In the genomic region with DNA sequence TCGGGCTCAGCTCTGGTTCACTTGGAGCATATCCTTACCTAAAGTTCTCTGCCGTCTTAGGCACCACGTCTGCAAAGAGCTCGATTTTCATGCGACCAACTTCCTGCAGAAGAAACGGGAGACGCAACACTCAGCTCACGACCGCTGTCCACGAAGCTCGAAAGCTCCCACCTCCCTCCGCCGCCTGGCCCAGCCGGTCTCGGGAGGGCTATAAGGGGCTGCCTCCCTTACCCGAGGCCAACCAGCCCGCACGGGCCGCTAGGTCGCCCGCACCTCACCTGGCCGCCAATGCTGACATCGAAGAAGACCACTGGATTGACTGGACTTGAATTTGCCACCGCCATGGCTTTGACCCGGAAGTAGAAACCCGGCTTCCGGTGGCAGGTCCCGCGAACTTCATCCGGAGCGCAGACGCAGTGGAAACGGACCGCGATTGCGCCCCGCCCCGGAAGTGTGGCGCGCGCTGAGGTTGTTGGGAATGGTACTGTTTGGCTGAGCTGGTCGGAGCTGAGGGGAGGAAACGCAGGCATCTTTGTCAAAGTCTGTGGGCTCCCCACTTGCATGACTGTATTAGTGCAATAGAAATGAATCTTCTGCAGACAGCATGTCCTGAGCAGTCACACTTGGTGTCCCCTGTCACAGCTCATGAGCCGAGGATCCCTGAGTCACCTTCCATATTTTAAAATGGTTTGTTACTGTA, we compare ENCODE assay signal across 8 mouse cellular contexts. TPM values are rescaled to one million over a fixed set of nuclear protein-coding genes. Genes with fewer than 3 reads are reported as not detected.
DNase-seq lines count a peak whose midpoint lies in the region; ATAC-seq and TF ChIP-seq lines count a peak whose summit lies in the region.

Gene Ppih (minus strand): TSS at position 416 of the 700 bp plus-strand sequence.

- DNase-seq in ZHBTc4 (ENCODE audit: low read depth, low spot score): peak; percentile 97
- peak; percentile 97 for DNase-seq in gastrocnemius, adult 2 months
- peak; percentile 98 for DNase-seq in hindbrain, postnatal 0 days (ENCODE audit: low spot score)
- DNase-seq in left cerebral cortex, adult 2 months (ENCODE audit: extremely low spot score in 1 of 2, low spot score in 2 of 2): peak; percentile 95 to 97
- peak; percentile 96 to 97 for DNase-seq in right cerebral cortex, adult 2 months (ENCODE audit: low spot score in 2 of 2)
- DNase-seq in urinary bladder, postnatal 14 days (ENCODE audit: low spot score): peak; percentile 95

- peaks cover 16% of the 10 kb centered on the region for H3K36me3 ChIP-seq in hindbrain, postnatal 0 days (ENCODE audit: insufficient read depth, low read length)

- peak within 1 kb of the TSS; percentile 87 for H3K4me3 ChIP-seq in gastrocnemius, adult 2 months
- H3K4me3 ChIP-seq in hindbrain, postnatal 0 days (ENCODE audit: low read length): peak within 1 kb of the TSS; percentile 70
- peak within 1 kb of the TSS; percentile 75 for H3K4me3 ChIP-seq in left cerebral cortex, adult 2 months

- peak within 1 kb of the TSS; percentile 56 for H3K9ac ChIP-seq in hindbrain, postnatal 0 days (replicated peaks; ENCODE audit: low read length)

- H3K9me3 ChIP-seq in hindbrain, postnatal 0 days (ENCODE audit: low read length): no peaks in the 10 kb centered on the region

- H3K4me2 ChIP-seq in hindbrain, postnatal 0 days (ENCODE audit: low read depth, low read length): peak within 1 kb of the TSS; percentile 66

- H3K27ac ChIP-seq in gastrocnemius, adult 2 months: peak within 1 kb of the TSS; percentile 90
- peak within 1 kb of the TSS; percentile 91 for H3K27ac ChIP-seq in hindbrain, postnatal 0 days
- H3K27ac ChIP-seq in left cerebral cortex, adult 2 months: peak within 1 kb of the TSS; percentile 92

- H3K27me3 ChIP-seq in hindbrain, postnatal 0 days (ENCODE audit: insufficient read depth, low read length): no peaks in the 10 kb centered on the region

- intact Hi-C loops in gastrocnemius, adult 2 months (cut with DNase I): loop anchor here (2.0 kb wide), 1 partner anchor 25 kb away; the partner anchor contains the start of gene Ybx1
- intact Hi-C loops in left cerebral cortex, adult 2 months (cut with DNase I): loop anchor here (2.0 kb wide), 1 partner anchor 25 kb away; the partner anchor contains the start of gene Ybx1

- ATAC-seq in common myeloid progenitor, adult 5-6 weeks (replicated peaks; ENCODE audit: low read depth, poor library complexity, severe bottlenecking): peak; percentile 100
- ATAC-seq in hindbrain, postnatal 0 days: peak; percentile 98
- ATAC-seq in megakaryocyte, adult 5-6 weeks (ENCODE audit: poor library complexity, severe bottlenecking): peak; percentile 99

- H3K4me1 ChIP-seq in hindbrain, postnatal 0 days (ENCODE audit: insufficient read depth, low read length): peaks cover 10% of the 10 kb centered on the region

- WGBS in hindbrain, postnatal 0 days: under 1% methylated on average over 44 of the region's 44 CpGs

- TF ChIP-seq CTCF in gastrocnemius, adult 2 months (IDR thresholded peaks at IDR 0.05): no peak
- no peak; the same call in 1 of the 2 replicates for TF ChIP-seq CTCF in hindbrain, postnatal 0 days (IDR thresholded peaks at IDR 0.05; ENCODE audit: low read depth)
- TF ChIP-seq CTCF in left cerebral cortex, adult 2 months (IDR thresholded peaks at IDR 0.05): no peak

RNA-seq across cellular contexts. Expression of gene Ppih, which starts in this region (rescaled TPM):
- total RNA-seq in common myeloid progenitor, adult 5-6 weeks (2017): 118 and 146 TPM in 2 replicates
- 1 to 10 TPM; 8.1 to 9.6 TPM for total RNA-seq in gastrocnemius, adult 2 months (2021)
- total RNA-seq in hindbrain, postnatal 0 days (2014; rRNA removed): 27.4 and 29.9 TPM in 2 replicates
- 50.4 and 55.3 TPM in 2 replicates for polyA plus RNA-seq in hindbrain, postnatal 0 days (2015; fragmentation: Nextera tagmentation; extraction: Ambion mirVana)
- total RNA-seq in left cerebral cortex, adult 2 months (2021): 10 to 100 TPM; 14.1 to 20.8 TPM
- 84.7 and 92.6 TPM in 2 replicates for total RNA-seq in megakaryocyte, adult 5-6 weeks (2015)
- total RNA-seq in megakaryocyte, adult 5-6 weeks (2017): 87.4 and 98.8 TPM in 2 replicates

Comparison
In these comparisons a context has a peak if more than half of its experiments do, and no peak if none do; other contexts are left out.
1. Peak in every context shown above with its lines: DNase-seq, ATAC-seq, H3K4me3 ChIP-seq and H3K27ac ChIP-seq.